Mouse (Mus musculus): Measurements from ENCODE around the gene Atp13a1.
A peak's percentile ranks its signal among the peaks of the same experiment; 100 is the strongest.

Atp13a1 gene

GRCm38 (mm10) chr8:69790773-69791367 lies at the start of gene Atp13a1, which contains the start of gene Zfp866:
Atp13a1 (plus strand) TSS chr8:69791163.
Zfp866 (minus strand) TSS chr8:69791178.
- peak; percentile 86 for DNase-seq

DNA sequence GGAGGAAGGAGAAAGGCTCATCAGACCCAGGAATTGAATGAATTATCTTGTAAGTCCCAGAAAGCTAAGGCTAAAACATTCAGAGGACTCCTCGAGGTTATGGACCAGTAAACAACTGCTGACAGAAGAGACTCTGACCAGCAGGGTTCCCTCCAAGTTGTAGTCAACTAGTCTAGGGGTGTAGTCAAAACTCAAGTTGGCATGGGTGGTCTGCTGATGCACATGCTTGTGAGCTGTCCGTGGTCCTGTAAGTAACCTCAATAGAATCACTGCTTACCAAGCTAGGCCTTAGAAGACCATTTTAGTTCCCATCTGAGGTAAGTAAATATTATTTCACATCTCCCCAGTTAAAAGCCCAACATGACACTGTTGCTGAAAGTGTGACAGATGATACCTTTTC lies 49.7 kb upstream of the Atp13a1 start:
- DNase-seq = no peak

GRCm38 (mm10) chr8:69749544-69750454 lies 41.2 kb upstream of the Atp13a1 start, which contains the start of gene Zfp963:
Zfp963 (minus strand) TSS chr8:69749970.
- DNase-seq = peak; percentile 95

GRCm38 (mm10) chr8:69752437-69752836 lies 38.5 kb upstream of the Atp13a1 start:
- DNase-seq = no peak

GRCm38 (mm10) chr8:69758316-69758715 lies 32.6 kb upstream of the Atp13a1 start:
- no peak for DNase-seq

- DNase-seq = no peak
Observed at GRCm38 (mm10) chr8:69761814-69762445, 29.0 kb upstream of the Atp13a1 start.

DNA sequence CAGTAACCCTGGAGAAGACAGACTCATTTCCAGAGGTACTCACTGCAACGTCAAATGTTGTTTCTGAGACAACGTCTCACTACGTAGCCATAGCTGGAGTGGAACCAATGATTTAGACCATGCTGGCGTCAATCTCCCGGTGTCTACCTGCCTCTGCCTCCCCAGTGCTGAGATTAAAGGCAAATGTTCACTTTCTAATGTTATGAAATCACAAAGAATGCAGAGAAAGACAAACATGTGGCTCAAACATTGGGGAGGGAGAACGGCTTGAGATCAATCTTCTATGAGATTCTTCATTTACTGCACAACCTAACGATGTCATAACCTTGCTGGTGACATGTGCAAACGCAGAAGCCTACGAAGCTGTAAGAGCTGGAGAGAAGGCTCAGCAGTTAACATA lies 19.7 kb upstream of the Atp13a1 start:
- DNase-seq = no peak

DNA sequence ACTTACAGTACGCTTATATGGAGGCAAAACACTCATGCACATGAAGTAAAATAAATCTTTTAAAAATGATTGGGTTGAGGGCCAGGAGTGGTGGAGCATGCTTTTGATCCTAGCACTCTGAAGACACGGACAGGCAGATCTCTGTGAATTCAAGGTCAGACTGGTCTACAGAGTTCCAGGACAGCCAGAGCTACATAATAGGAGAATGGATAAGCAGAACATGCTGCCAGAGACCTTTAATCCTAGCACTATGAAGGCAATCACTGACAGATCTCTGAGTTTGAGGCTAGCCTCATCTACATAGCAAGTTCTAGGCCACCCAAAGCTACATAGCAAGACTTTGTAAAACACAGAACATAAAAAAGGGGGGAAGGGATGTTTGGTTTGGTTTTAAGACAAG lies 18.9 kb upstream of the Atp13a1 start:
- no peak for DNase-seq

DNA sequence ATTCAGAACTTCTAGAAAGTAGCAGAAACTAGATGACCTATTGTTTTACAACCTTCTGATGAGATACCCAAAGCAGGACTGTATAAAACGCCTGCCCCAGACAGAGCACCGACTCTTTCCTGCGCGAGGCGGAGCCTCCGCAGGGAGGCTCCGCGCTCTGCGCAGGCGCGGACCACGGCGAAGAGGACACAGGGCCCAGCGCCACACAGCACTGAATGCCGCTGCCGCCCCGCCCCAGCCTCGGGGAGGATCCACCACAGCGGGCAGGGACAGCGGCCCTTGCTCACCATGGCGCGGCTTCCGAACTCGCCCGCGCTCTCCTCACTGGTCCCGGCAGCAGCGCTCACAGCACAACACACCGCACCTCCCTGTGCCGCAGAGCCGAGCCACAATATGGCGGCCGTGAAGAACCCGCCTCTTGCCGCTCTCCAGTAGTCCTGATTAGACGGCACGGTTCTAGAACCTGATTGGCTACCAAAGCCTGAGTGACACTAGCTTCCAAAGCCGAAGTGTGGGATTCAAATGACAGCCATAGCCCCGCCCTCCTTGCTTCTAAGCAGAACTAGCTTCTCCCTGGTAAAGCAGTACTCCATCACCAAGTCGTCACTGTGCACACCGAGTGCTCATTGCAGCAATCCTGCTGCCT lies 16.3 kb upstream of the Atp13a1 start, which contains the start of gene Gm20422:
TSS of gene Gm20422 (minus strand) at position 384 of the 646 bp plus-strand sequence.
- peak; percentile 93 for DNase-seq

DNA sequence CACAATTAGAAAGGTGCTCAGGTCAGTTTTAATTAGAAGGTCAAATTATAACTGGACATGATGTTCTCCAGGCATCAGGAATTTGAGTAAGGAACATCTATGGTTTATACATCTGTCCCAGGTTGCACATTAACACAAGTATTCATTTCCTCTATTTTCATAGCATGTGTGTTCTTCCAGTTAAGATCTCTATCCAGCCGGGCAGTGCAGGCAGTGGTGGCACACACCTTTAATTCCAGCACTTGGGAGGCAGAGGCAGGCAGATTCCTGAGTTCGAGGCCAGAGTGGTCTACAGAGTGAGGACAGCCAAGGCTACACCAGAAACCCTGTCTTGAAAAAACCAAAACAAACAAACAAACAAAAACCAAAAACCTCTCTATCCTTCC lies 15.8 kb upstream of the Atp13a1 start:
- no peak for DNase-seq

DNA sequence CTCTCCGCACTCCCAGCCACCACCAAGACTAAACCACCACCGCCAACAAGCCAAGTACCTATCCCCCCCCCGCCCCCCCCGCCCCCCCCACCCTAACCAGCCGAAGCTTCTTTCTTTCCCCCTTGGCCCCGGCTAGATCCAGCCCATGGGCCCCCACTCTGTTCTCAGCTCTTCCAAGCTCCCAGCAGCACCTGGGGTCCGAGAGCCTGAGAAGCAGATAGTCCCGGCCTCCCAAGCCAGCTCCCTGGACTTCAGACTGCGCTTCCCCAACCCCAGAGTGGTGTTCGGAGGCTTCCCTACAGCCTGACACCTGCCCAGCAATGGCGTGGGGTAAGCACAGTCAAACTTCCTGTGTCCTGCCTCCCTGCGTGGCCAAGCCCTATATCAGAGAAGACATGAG lies 13.9 kb upstream of the Atp13a1 start:
- no peak for DNase-seq

DNA sequence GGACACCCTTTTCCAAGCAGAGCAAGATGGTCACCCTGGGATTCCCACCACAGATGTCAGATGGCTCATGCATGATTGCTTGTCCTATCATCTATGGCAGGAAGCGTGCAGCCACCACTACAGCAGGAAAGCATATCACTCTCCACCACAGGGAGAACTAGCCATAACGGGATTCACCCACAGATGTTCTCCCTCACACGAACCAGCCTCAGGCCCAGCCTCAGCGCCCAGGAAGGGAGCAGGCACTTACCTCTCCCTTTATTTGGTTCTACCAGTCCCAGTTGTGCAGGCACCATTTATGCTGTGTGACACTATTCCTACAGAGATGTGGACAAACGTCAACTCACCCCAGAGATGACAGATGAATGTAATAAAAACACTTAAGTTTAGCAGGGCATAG lies 1.9 kb upstream of the Atp13a1 start:
- DNase-seq = no peak

DNA sequence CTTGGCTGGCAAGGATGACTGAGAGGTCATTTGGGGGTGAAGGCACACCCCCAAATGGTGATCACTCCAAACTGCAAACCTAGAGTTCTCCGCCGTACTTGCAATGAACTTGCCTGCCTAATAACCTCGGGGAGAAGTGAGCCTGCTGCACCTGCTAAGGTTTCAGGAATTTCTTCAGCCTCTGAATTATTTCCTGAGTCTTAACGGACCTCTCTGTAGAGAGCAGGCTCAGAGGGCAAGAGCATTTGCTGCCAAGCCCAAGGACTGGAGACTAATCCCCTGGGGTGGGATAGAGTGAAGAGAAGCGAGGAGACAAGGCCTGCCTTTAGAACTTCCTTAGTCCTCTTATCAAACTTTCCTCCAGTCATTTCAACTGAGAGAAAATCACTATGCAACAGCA lies 1.2 kb upstream of the Atp13a1 start:
- no peak for DNase-seq

DNA sequence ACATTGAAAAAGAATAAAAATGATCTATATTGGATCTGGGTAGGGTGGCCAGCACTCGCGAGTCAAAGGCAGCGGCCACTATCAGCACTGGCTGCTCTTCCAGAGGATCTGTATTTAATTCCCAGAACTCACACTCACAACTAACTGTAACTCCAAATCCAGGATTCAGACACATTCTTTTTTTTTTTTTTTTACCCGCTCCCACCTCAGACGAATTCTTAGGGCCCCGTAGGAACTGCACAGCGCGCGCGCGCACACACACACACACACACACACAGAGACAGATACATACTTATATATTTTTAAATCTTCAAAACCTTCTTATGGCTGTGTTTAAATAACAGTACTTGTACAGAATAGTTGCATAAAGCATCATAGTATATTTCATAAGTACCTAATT lies 599 bp upstream of the Atp13a1 start:
- no peak for DNase-seq

GRCm38 (mm10) chr8:69791415-69792068 lies 579 bp downstream of the Atp13a1 start:
- peak; percentile 69 for DNase-seq

DNA sequence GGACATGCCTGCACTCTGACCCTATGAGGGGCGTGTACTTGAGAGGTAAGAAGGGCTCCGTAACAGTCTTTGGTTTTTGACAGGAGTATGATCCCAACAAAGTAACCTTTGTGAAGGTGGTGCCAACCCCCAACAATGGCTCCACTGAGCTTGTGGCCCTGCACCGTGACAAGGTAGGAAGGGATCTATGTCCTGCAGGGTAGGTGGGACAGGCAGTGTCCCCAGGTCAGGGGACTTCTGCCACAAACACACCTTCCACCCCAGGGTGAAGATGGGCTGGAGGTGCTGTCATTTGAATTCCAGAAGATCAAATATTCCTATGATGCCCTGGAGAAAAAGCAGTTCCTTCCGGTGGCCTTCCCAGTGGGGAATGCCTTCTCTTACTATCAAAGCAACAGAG lies 2.7 kb downstream of the Atp13a1 start:
- DNase-seq = no peak

DNA sequence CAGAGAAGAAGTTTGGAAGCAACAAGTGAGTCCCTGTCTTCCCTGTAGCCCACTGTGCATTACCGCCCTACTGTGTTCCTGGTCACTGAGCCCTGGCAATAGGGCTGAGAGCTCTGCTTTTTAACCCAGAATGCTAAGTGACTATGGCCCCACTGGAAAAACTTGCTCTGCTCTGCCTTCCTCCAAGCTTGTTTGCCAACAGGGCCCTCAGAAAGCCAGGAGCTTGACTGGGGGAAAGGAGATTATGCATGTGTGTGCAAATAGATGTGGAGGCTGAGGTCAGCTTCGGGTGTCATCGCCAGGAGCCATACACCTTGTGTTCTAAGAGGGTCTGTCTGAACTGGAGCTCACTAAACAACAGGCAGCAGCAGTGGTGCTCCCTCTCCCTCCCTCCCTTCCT lies 3.1 kb downstream of the Atp13a1 start:
- no peak for DNase-seq

GRCm38 (mm10) chr8:69794901-69795300 lies 3.9 kb downstream of the Atp13a1 start:
- DNase-seq = no peak

DNA sequence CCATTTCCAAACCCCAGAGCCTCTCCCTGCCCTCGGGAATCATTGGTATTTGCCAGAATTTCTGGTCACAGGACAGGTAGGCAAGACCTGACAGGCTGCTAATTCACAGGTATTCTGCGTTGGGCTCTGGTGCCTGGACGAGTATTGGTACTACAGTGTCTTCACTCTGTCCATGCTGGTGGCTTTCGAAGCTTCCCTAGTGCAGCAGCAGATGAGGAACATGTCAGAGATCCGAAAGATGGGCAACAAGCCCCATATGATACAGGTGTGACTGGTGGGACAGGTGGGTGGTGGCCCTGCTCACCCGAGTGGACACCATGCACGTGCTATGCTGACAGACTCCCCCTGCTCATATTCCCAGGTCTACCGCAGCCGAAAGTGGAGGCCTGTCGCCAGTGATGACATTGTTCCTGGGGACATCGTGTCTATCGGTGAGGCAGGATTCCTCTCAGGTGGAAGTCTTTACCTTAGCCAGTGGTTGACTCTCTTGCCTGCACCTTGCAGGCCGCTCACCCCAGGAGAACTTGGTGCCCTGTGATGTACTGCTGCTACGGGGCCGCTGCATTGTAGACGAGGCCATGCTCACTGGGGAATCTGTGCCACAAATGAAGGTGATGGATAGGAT lies 5.9 kb downstream of the Atp13a1 start:
- DNase-seq = no peak

GRCm38 (mm10) chr8:69797661-69798060 lies 6.7 kb downstream of the Atp13a1 start:
- no peak for DNase-seq

DNA sequence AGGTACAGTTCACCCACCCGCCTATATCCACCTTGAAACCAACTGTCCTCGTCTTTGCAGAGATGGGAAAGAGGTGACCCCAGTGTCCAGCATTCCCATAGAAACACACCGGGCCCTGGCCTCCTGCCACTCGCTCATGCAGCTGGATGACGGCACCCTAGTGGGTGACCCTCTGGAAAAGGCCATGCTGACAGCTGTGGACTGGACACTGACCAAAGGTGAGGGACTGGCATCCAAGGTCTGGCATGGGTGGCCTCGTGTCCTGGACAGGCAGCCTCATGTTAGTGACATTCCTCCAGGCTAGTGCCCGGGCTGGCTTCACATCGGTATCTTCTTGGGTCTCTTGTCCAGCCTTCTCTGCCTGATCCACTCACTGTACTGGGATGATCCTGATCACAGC lies 8.3 kb downstream of the Atp13a1 start:
- DNase-seq = no peak

GRCm38 (mm10) chr8:69799946-69800345 lies 9.0 kb downstream of the Atp13a1 start:
- no peak for DNase-seq
